Mouse (Mus musculus): ENCODE results near the gene Vps52. TPM values are rescaled to one million over a fixed set of nuclear protein-coding genes. Genes with fewer than 3 reads are reported as not detected.

Gene Vps52
- total and polyA plus RNA-seq, 2 experiments: 10.5 to 40.6 TPM

GRCm38 (mm10) chr17:33943454-33943853 is 12.2 kb upstream of the Vps52 start:
- no peak for DNase-seq (ENCODE audit: extremely low read depth, low read depth, low spot score)
- H3K4me1 ChIP-seq (ENCODE audit: control insufficient read depth, insufficient read depth, low read length): peaks cover 10% of the 10 kb centered on the region; the same call in 1 of the 2 replicates
- peaks cover 1% of the 10 kb centered on the region; the same call in 1 of the 2 replicates for H3K36me3 ChIP-seq (ENCODE audit: control insufficient read depth, insufficient read depth, low read length)
- H3K27me3 ChIP-seq (ENCODE audit: control insufficient read depth, insufficient read depth, low read length): no peaks in the 10 kb centered on the region
- WGBS: 91% methylated on average over 15 of the region's 15 CpGs
- H3K79me2 ChIP-seq (ENCODE audit: control insufficient read depth, insufficient read depth, low read length): peaks cover 11% of the 10 kb centered on the region; the same call in 1 of the 2 replicates
- no peak overlapping the region for H3K4me3 ChIP-seq (ENCODE audit: insufficient read depth, low read depth, low read length)
- H3K27ac ChIP-seq (replicated peaks; ENCODE audit: insufficient read depth, low read depth, low read length): no peak overlapping the region
- TF ChIP-seq CTCF (IDR thresholded peaks at IDR 0.05; ENCODE audit: low read depth, low read length) (no peak), POLR2A (IDR thresholded peaks at IDR 0.05; ENCODE audit: extremely low read depth, insufficient read depth, low read length) (no peak)
- no peak overlapping the region for H3K9ac ChIP-seq (ENCODE audit: low read depth, low read length)

GRCm38 (mm10) chr17:33947430-33948089 is 8.1 kb upstream of the Vps52 start:
- Histone ChIP-seq H3K36me3 (ENCODE audit: control insufficient read depth, insufficient read depth, low read length) (peaks cover 9% of the 10 kb centered on the region; the same call in 1 of the 2 replicates), H3K9ac (ENCODE audit: low read depth, low read length) (no peak overlapping the region), H3K27me3 (ENCODE audit: control insufficient read depth, insufficient read depth, low read length) (no peaks in the 10 kb centered on the region), H3K79me2 (ENCODE audit: control insufficient read depth, insufficient read depth, low read length) (no peaks in the 10 kb centered on the region), H3K4me3 (ENCODE audit: insufficient read depth, low read depth, low read length) (no peak overlapping the region), H3K27ac (replicated peaks; ENCODE audit: insufficient read depth, low read depth, low read length) (no peak overlapping the region), H3K4me1 (ENCODE audit: control insufficient read depth, insufficient read depth, low read length) (peaks cover 3% of the 10 kb centered on the region; the same call in 1 of the 2 replicates)
- TF ChIP-seq CTCF (IDR thresholded peaks at IDR 0.05; ENCODE audit: low read depth, low read length) (no peak), POLR2A (IDR thresholded peaks at IDR 0.05; ENCODE audit: extremely low read depth, insufficient read depth, low read length) (no peak)
- 57% methylated on average over 10 of the region's 10 CpGs for WGBS
- DNase-seq (ENCODE audit: extremely low read depth, low read depth, low spot score): peak; percentile 55

GRCm38 (mm10) chr17:33948090-33948904 is 7.3 kb upstream of the Vps52 start:
- H3K27ac ChIP-seq (replicated peaks; ENCODE audit: insufficient read depth, low read depth, low read length): no peak overlapping the region
- H3K27me3 ChIP-seq (ENCODE audit: control insufficient read depth, insufficient read depth, low read length): no peaks in the 10 kb centered on the region
- peaks cover 5% of the 10 kb centered on the region for H3K4me1 ChIP-seq (ENCODE audit: control insufficient read depth, insufficient read depth, low read length)
- no peak for TF ChIP-seq POLR2A (IDR thresholded peaks at IDR 0.05; ENCODE audit: extremely low read depth, insufficient read depth, low read length)
- TF ChIP-seq CTCF (IDR thresholded peaks at IDR 0.05; ENCODE audit: low read depth, low read length): no peak
- DNase-seq (ENCODE audit: extremely low read depth, low read depth, low spot score): peak; percentile 50
- 58% methylated on average over 22 of the region's 22 CpGs for WGBS
- peaks cover 15% of the 10 kb centered on the region for H3K36me3 ChIP-seq (ENCODE audit: control insufficient read depth, insufficient read depth, low read length)
- H3K4me3 ChIP-seq (ENCODE audit: insufficient read depth, low read depth, low read length): no peak overlapping the region
- H3K79me2 ChIP-seq (ENCODE audit: control insufficient read depth, insufficient read depth, low read length): no peaks in the 10 kb centered on the region; the same call in 1 of the 2 replicates
- no peak overlapping the region for H3K9ac ChIP-seq (ENCODE audit: low read depth, low read length)

- DNase-seq (ENCODE audit: extremely low read depth, low read depth, low spot score): no peak
- H3K9ac ChIP-seq (ENCODE audit: low read depth, low read length): no peak overlapping the region
- H3K4me1 ChIP-seq (ENCODE audit: control insufficient read depth, insufficient read depth, low read length): peaks cover 9% of the 10 kb centered on the region
- no peak overlapping the region for H3K4me3 ChIP-seq (ENCODE audit: insufficient read depth, low read depth, low read length)
- no peak overlapping the region for H3K27ac ChIP-seq (replicated peaks; ENCODE audit: insufficient read depth, low read depth, low read length)
- H3K27me3 ChIP-seq (ENCODE audit: control insufficient read depth, insufficient read depth, low read length): no peaks in the 10 kb centered on the region
- H3K79me2 ChIP-seq (ENCODE audit: control insufficient read depth, insufficient read depth, low read length): no peaks in the 10 kb centered on the region; the same call in 1 of the 2 replicates
- peaks cover 18% of the 10 kb centered on the region for H3K36me3 ChIP-seq (ENCODE audit: control insufficient read depth, insufficient read depth, low read length)
- 73% methylated on average over 19 of the region's 19 CpGs for WGBS
- TF ChIP-seq CTCF (IDR thresholded peaks at IDR 0.05; ENCODE audit: low read depth, low read length) (no peak), POLR2A (IDR thresholded peaks at IDR 0.05; ENCODE audit: extremely low read depth, insufficient read depth, low read length) (no peak)
Measured at GRCm38 (mm10) chr17:33948905-33949537, 6.6 kb upstream of the Vps52 start.

- TF ChIP-seq CTCF (IDR thresholded peaks at IDR 0.05; ENCODE audit: low read depth, low read length) (no peak), POLR2A (IDR thresholded peaks at IDR 0.05; ENCODE audit: extremely low read depth, insufficient read depth, low read length) (no peak)
- WGBS: 84% methylated on average over 10 of the region's 10 CpGs
- Histone ChIP-seq H3K27me3 (ENCODE audit: control insufficient read depth, insufficient read depth, low read length) (no peaks in the 10 kb centered on the region), H3K79me2 (ENCODE audit: control insufficient read depth, insufficient read depth, low read length) (peaks cover 3% of the 10 kb centered on the region; the same call in 1 of the 2 replicates), H3K4me1 (ENCODE audit: control insufficient read depth, insufficient read depth, low read length) (peaks cover 9% of the 10 kb centered on the region), H3K9ac (ENCODE audit: low read depth, low read length) (no peak overlapping the region), H3K4me3 (ENCODE audit: insufficient read depth, low read depth, low read length) (no peak overlapping the region), H3K36me3 (ENCODE audit: control insufficient read depth, insufficient read depth, low read length) (peaks cover 16% of the 10 kb centered on the region), H3K27ac (replicated peaks; ENCODE audit: insufficient read depth, low read depth, low read length) (no peak overlapping the region)
- DNase-seq (ENCODE audit: extremely low read depth, low read depth, low spot score): no peak
Measured at GRCm38 (mm10) chr17:33950131-33950625, 5.4 kb upstream of the Vps52 start.

Data from liver, adult 2 months (tissue).